Mouse (Mus musculus): ENCODE data around the gene Gnb1l. TPM values are rescaled to one million over a fixed set of nuclear protein-coding genes. Genes with fewer than 3 reads are reported as not detected.

Gnb1l gene
- total RNA-seq, 1 experiment from 2014 or later: 5.0 TPM

DNA sequence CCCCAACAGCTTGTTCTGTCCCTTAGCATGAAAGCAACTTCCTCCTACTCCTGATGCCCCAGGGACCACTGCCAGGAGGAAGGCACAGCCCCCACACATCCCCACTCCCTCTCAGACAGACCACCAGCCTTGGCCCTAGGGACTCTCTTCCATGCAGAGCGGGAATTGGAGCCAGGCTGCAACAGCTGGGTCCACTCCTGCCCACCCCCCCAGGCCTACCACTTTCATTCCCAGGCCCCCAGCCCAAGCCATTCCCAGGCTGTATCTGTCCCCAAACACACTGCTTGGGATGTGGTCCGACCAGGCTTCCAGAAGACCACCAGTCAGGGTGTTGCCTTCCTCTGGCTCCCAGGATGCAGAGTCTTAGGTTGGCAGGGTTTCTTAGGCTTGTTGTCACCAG, 110.6 kb downstream of the Gnb1l start:
- ATAC-seq (replicated peaks; ENCODE audit: low read depth, poor library complexity, severe bottlenecking): no peak

DNA sequence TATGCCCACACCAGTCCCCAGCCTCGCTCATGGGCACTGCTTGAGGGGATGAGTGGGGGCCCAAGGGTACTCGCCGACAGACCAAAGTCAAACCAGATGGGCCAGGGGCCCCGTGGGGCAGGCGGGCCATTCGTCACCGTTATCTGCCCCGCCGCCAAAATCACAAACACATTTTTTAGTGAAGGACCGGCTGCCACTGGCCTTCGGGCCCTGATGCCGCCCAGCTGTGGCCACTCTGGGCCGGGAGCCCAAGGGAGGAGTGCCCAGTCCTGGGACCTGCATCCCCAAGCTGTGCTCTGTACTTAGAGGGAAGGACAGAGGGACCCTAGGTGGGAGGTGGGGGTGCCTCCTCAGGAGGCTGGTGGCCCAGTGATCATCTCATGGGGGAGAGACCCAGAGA, 113.2 kb downstream of the Gnb1l start:
- no peak for ATAC-seq (replicated peaks; ENCODE audit: low read depth, poor library complexity, severe bottlenecking)

DNA sequence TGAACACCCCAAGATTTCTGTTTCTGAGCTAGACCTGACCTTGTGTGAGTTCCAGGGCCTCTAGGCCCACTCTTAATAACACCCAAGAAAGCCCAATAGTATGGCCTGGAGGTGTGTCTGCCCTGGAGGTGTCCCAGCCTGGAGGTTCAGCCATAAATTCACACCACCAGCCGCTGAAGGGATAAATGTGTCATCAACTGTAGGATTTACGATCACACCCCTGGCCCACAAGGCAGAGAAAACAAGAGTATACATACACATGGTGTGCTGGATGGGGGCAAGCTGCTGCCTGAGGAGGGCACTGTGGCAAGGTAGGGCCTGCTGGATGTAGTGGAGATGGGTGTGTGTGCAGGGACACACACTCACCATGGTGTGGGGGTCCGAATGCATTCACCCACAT, 114.8 kb downstream of the Gnb1l start:
- no peak for ATAC-seq (replicated peaks; ENCODE audit: low read depth, poor library complexity, severe bottlenecking)

Other genes starting within 250 kb of the Gnb1l start
- gene Ranbp1, start 250.0 kb upstream of the Gnb1l start, total RNA-seq (2017): 518 and 584 TPM in 2 replicates
- not detected in 2 replicates for gene Gm49776, start 240.4 kb upstream of the Gnb1l start, total RNA-seq (2017)
- 60.0 and 60.6 TPM in 2 replicates for gene Dgcr8, start 209.5 kb upstream of the Gnb1l start, total RNA-seq (2017)
- 7.9 and 14.9 TPM in 2 replicates for gene Tango2, start 150.6 kb upstream of the Gnb1l start, total RNA-seq (2017)
- 24.4 and 28.5 TPM in 2 replicates for gene Arvcf, start 150.5 kb upstream of the Gnb1l start, total RNA-seq (2017)
- gene Txnrd2, start 72.3 kb upstream of the Gnb1l start, total RNA-seq (2017): 50.3 and 66.4 TPM in 2 replicates
- gene Comt, start 71.9 kb upstream of the Gnb1l start, total RNA-seq (2017): 38.2 and 44.2 TPM in 2 replicates
- gene Rtl10, start 188 bp downstream of the Gnb1l start, total RNA-seq (2017): 0.49 and 5.9 TPM in 2 replicates
- not detected in 2 replicates for gene Tbx1, start 92.0 kb downstream of the Gnb1l start, total RNA-seq (2017)
- gene Gp1bb, start 123.7 kb downstream of the Gnb1l start, total RNA-seq (2017): 7.3 and 12.1 TPM in 2 replicates
- gene Gm49601, start 127.7 kb downstream of the Gnb1l start, total RNA-seq (2017): 1.8 TPM in 1 of 2 replicates, not detected in the other
- 0.37 TPM in 1 of 2 replicates, not detected in the other for gene Sept5, start 131.2 kb downstream of the Gnb1l start, total RNA-seq (2017)